Mouse (Mus musculus) cortical plate, adult 2 months (tissue): ENCODE data around the gene Asb15. TPM values are rescaled to one million over a fixed set of nuclear protein-coding genes. Genes with fewer than 3 reads are reported as not detected.

Experiments used
- H3K27ac ChIP-seq: fragments of 200-500 bp; 2 replicates; pipeline ENCODE4 v1.5.1; 2012; ENCODE audit warnings: low read length, control low read depth, inconsistent platforms; ENCODE audit not compliant: insufficient read depth
- H3K4me1 ChIP-seq: fragments of 200-500 bp; 2 replicates; pipeline ENCODE4 v1.6.1; 2011; ENCODE audit warnings: low read length; ENCODE audit not compliant: control insufficient read depth, insufficient read depth
- H3K4me3 ChIP-seq: fragments of 200-500 bp; 2 replicates; pipeline ENCODE4 v1.5.1; 2011; ENCODE audit warnings: mild to moderate bottlenecking, low read length, control low read depth; ENCODE audit not compliant: insufficient read depth
- CTCF ChIP-seq: fragments of 200-500 bp; IDR thresholded peaks from 2 replicates; pipeline ENCODE4 v1.5.1; 2011; ENCODE audit warnings: mild to moderate bottlenecking, control low read depth, low read length; ENCODE audit not compliant: insufficient read depth; ENCODE audit errors: extremely low read depth
- POLR2A ChIP-seq: fragments of 200-500 bp; IDR thresholded peaks from 2 replicates; pipeline ENCODE4 v1.6.1; 2011; ENCODE audit warnings: mild to moderate bottlenecking, low read length, control low read depth; ENCODE audit not compliant: insufficient read depth; ENCODE audit errors: extremely low read depth
- polyA plus RNA-seq: library from polyadenylated mRNA; depleted of rRNA; stranded (reverse); fragments of >200 nt; gene quantifications from 2 replicates; pipeline ENCODE4 v1.2.3, GENCODE M21; 2012

Gene Asb15
- polyA plus RNA-seq, 1 experiment = 0.04 TPM

DNA sequence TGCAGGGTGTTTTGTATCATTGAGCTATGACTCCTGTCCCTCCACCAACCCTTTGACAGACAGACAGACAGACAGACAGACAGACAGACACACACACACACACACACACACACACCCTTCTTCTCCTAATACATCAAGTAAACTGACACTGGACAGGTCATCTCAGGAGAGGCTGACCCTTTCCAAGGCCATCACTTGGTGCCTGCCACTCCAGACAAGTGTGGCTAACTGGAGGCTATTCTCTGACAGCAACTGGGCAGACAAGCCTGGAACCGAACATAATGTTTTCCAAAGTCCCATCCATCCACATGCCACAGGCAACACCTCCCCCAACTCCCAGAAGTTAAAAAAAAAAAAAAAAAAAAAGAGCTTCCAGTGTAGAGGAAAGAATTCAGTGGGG, 73.7 kb downstream of the Asb15 start:
- TF ChIP-seq CTCF (no peak), POLR2A (no peak)
- Histone ChIP-seq H3K4me3 (no peak overlapping the region), H3K27ac (no peak overlapping the region), H3K4me1 (no peaks in the 10 kb centered on the region)

DNA sequence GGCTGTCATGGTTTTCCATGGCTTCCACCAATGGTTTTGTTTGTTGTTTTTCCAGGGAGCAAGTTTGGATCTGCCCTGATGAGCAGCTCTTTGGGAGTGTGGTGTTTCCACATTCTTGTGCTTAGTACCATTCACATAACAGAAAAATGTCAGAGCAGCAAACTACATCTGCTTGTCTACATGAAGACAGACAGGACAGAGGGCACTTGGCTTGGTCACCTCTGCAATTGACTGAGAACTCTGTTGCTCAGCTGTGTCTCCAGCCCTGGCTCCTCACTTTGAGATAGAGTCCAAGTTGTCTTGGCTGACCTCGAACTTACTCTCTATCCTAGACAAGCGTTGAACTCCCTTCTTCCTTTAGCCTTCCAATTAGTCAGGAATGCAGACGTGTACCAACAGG, 74.4 kb downstream of the Asb15 start:
- Histone ChIP-seq H3K4me3 (no peak overlapping the region), H3K4me1 (no peaks in the 10 kb centered on the region), H3K27ac (no peak overlapping the region)
- TF ChIP-seq POLR2A (no peak), CTCF (no peak)

- no peaks in the 10 kb centered on the region for H3K4me1 ChIP-seq
- H3K4me3 ChIP-seq = no peak overlapping the region
- H3K27ac ChIP-seq = no peak overlapping the region
- no peak for TF ChIP-seq CTCF
- TF ChIP-seq POLR2A = no peak
Measured at GRCm38 (mm10) chr6:24602993-24603392, 75.0 kb downstream of the Asb15 start.

GRCm38 (mm10) chr6:24604289-24604688, 76.3 kb downstream of the Asb15 start:
- TF ChIP-seq CTCF = no peak
- TF ChIP-seq POLR2A = no peak
- H3K4me3 ChIP-seq = no peak overlapping the region
- no peak overlapping the region for H3K27ac ChIP-seq
- no peaks in the 10 kb centered on the region for H3K4me1 ChIP-seq

- Histone ChIP-seq H3K4me1 (no peaks in the 10 kb centered on the region), H3K27ac (no peak overlapping the region), H3K4me3 (no peak overlapping the region)
- no peak for TF ChIP-seq CTCF
- no peak for TF ChIP-seq POLR2A
Measured at GRCm38 (mm10) chr6:24605631-24606030, 77.7 kb downstream of the Asb15 start.

DNA sequence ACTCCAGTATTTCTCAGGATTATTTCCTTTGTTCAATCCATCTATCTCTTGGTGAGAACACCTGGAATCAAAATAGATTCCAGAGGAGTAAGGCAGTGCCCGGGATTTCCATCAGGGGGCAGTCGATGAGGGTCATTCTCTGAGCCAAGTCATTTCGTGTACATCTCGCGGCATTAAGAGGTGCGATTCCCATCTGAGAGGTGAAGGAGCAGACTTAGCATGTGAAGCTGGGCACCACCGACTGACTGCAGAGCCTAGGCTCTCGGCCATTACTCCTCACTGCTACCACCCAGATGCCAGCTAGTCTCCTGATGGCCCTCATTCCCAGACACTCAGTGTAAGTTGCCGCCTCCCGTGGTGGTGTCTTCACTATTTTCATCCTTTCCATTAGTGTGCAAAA, 78.6 kb downstream of the Asb15 start:
- Histone ChIP-seq H3K4me1 (no peaks in the 10 kb centered on the region), H3K27ac (no peak overlapping the region)
- TF ChIP-seq POLR2A = no peak
- no peak for TF ChIP-seq CTCF

GRCm38 (mm10) chr6:24607531-24607930, 79.6 kb downstream of the Asb15 start:
- TF ChIP-seq CTCF (no peak), POLR2A (no peak)
- H3K27ac ChIP-seq = no peak overlapping the region

More for the DNA sequence above, 78.6 kb downstream of the Asb15 start:
- no peak overlapping the region for H3K4me3 ChIP-seq

GRCm38 (mm10) chr6:24608129-24608528, 80.2 kb downstream of the Asb15 start:
- TF ChIP-seq POLR2A (no peak), CTCF (no peak)
- Histone ChIP-seq H3K4me1 (no peaks in the 10 kb centered on the region; the same call in 1 of the 2 replicates), H3K4me3 (no peak overlapping the region), H3K27ac (no peak overlapping the region)

More at GRCm38 (mm10) chr6:24607531-24607930, 79.6 kb downstream of the Asb15 start:
- no peak overlapping the region for H3K4me3 ChIP-seq
- no peaks in the 10 kb centered on the region for H3K4me1 ChIP-seq

GRCm38 (mm10) chr6:24608682-24609081, 80.7 kb downstream of the Asb15 start:
- Histone ChIP-seq H3K27ac (no peak overlapping the region), H3K4me3 (no peak overlapping the region), H3K4me1 (no peaks in the 10 kb centered on the region; the same call in 1 of the 2 replicates)
- no peak for TF ChIP-seq POLR2A
- TF ChIP-seq CTCF = no peak

- TF ChIP-seq POLR2A = no peak
- no peak for TF ChIP-seq CTCF
- Histone ChIP-seq H3K4me1 (no peaks in the 10 kb centered on the region; the same call in 1 of the 2 replicates), H3K4me3 (no peak overlapping the region), H3K27ac (no peak overlapping the region)
Measured at GRCm38 (mm10) chr6:24609531-24609930, 81.6 kb downstream of the Asb15 start.

GRCm38 (mm10) chr6:24610358-24610757, 82.4 kb downstream of the Asb15 start:
- Histone ChIP-seq H3K4me1 (no peaks in the 10 kb centered on the region; the same call in 1 of the 2 replicates), H3K27ac (no peak overlapping the region), H3K4me3 (no peak overlapping the region)
- TF ChIP-seq POLR2A (no peak), CTCF (no peak)

GRCm38 (mm10) chr6:24612074-24612755, 84.3 kb downstream of the Asb15 start:
- H3K4me1 ChIP-seq = no peaks in the 10 kb centered on the region; the same call in 1 of the 2 replicates
- no peak overlapping the region for H3K4me3 ChIP-seq
- TF ChIP-seq POLR2A (no peak), CTCF (no peak)
- no peak overlapping the region for H3K27ac ChIP-seq
